Mouse (Mus musculus) forebrain, embryonic 16.5 days (tissue): ENCODE results near the gene Prex1. TPM values are rescaled to one million over a fixed set of nuclear protein-coding genes. Genes with fewer than 3 reads are reported as not detected.

Experiments used
- ATAC-seq: fragments of 200-750 bp; cut with Nextera tagmentation; 2 replicates; pipeline ENCODE4 v1.8.0; 2017; ENCODE audit warnings: mild to moderate bottlenecking, moderate library complexity
- H3K27ac ChIP-seq: fragments of 300-500 bp; sonication (generic); 2 replicates; pipeline ENCODE4 v1.5.1; 2014; ENCODE audit warnings: low read length, control low read depth
- H3K27me3 ChIP-seq: fragments of 300-500 bp; sonication (generic); replicated peaks from 2 replicates; pipeline ENCODE4 v1.6.1; 2014; ENCODE audit warnings: low read length; ENCODE audit not compliant: control insufficient read depth, insufficient read depth
- H3K36me3 ChIP-seq: fragments of 300-500 bp; sonication (generic); 2 replicates; pipeline ENCODE4 v1.6.1; 2014; ENCODE audit not compliant: control insufficient read depth, insufficient read depth
- H3K4me1 ChIP-seq: fragments of 300-500 bp; sonication (generic); replicated peaks from 2 replicates; pipeline ENCODE4 v1.6.1; 2014; ENCODE audit warnings: low read length; ENCODE audit not compliant: control insufficient read depth, insufficient read depth
- H3K4me2 ChIP-seq: fragments of 300-500 bp; sonication (generic); 2 replicates; pipeline ENCODE4 v1.6.1; 2014; ENCODE audit warnings: mild to moderate bottlenecking, low read length, control low read depth
- H3K4me3 ChIP-seq: fragments of 300-500 bp; sonication (generic); replicated peaks from 2 replicates; pipeline ENCODE4 v1.5.1; 2014; ENCODE audit warnings: mild to moderate bottlenecking, low read length, control low read depth
- H3K9ac ChIP-seq: fragments of 300-500 bp; sonication (generic); replicated peaks from 2 replicates; pipeline ENCODE4 v1.6.1; 2014; ENCODE audit warnings: low read depth, low read length, control low read depth
- H3K9me3 ChIP-seq: fragments of 300-500 bp; sonication (generic); 2 replicates; pipeline ENCODE4 v1.6.1; 2016; ENCODE audit warnings: low read length; ENCODE audit not compliant: control insufficient read depth
- WGBS: fragments of 180-500 bp; shearing (Covaris S2); extraction: QIAGEN DNeasy Blood & Tissue Kit; methylation state at CpG from one replicate; pipeline ENCODE4 v1.1.7; 2014; 5-methylcytosine and 5-hydroxymethylcytosine counted together
- polyA plus RNA-seq: library from polyadenylated mRNA; unstranded; fragments of >200 nt; fragmentation: Nextera tagmentation; extraction: Ambion mirVana; gene quantifications from 2 replicates; pipeline ENCODE4 v1.2.1, GENCODE M21; 2015

Prex1 gene
- polyA plus RNA-seq, 1 experiment from 2014 or later, result 38.5 TPM

GRCm38 (mm10) chr2:166560826-166561225, 152.8 kb downstream of the Prex1 start:
- peaks cover 14% of the 10 kb centered on the region for H3K4me1 ChIP-seq
- H3K4me3 ChIP-seq, result no peak overlapping the region
- no peaks in the 10 kb centered on the region for H3K27me3 ChIP-seq
- no peaks in the 10 kb centered on the region for H3K9me3 ChIP-seq
- no peaks in the 10 kb centered on the region for H3K36me3 ChIP-seq
- H3K27ac ChIP-seq, result no peak overlapping the region
- no peak for ATAC-seq
- H3K9ac ChIP-seq, result no peak overlapping the region
- WGBS, result 90% methylated on average over 7 of the region's 7 CpGs
- no peak overlapping the region for H3K4me2 ChIP-seq

- no peak overlapping the region for H3K9ac ChIP-seq
- ATAC-seq, result no peak
- no peaks in the 10 kb centered on the region for H3K9me3 ChIP-seq
- H3K4me1 ChIP-seq, result peaks cover 14% of the 10 kb centered on the region
- H3K4me3 ChIP-seq, result no peak overlapping the region
- H3K4me2 ChIP-seq, result no peak overlapping the region
- 23% methylated on average over 10 of the region's 10 CpGs for WGBS
- H3K27ac ChIP-seq, result no peak overlapping the region
- no peaks in the 10 kb centered on the region for H3K27me3 ChIP-seq
- no peaks in the 10 kb centered on the region for H3K36me3 ChIP-seq
These were observed 154.1 kb downstream of the Prex1 start for GRCm38 (mm10) chr2:166559531-166559930.

GRCm38 (mm10) chr2:166555508-166555907, 158.1 kb downstream of the Prex1 start:
- no peaks in the 10 kb centered on the region for H3K36me3 ChIP-seq
- ATAC-seq, result no peak
- H3K9me3 ChIP-seq, result no peaks in the 10 kb centered on the region
- H3K4me3 ChIP-seq, result no peak overlapping the region
- peaks cover 28% of the 10 kb centered on the region for H3K4me1 ChIP-seq
- 61% methylated on average over 2 of the region's 2 CpGs for WGBS
- no peak overlapping the region for H3K4me2 ChIP-seq
- H3K9ac ChIP-seq, result no peak overlapping the region
- H3K27me3 ChIP-seq, result no peaks in the 10 kb centered on the region
- no peak overlapping the region for H3K27ac ChIP-seq

GRCm38 (mm10) chr2:166554169-166554505, 159.5 kb downstream of the Prex1 start:
- Histone ChIP-seq H3K9ac (no peak overlapping the region), H3K4me1 (peaks cover 40% of the 10 kb centered on the region), H3K27me3 (no peaks in the 10 kb centered on the region), H3K36me3 (no peaks in the 10 kb centered on the region), H3K27ac (no peak overlapping the region), H3K4me2 (no peak overlapping the region), H3K9me3 (no peaks in the 10 kb centered on the region), H3K4me3 (no peak overlapping the region)
- ATAC-seq, result no peak
- WGBS, result 86% methylated on average over 11 of the region's 11 CpGs

- Histone ChIP-seq H3K27ac (no peak overlapping the region), H3K4me3 (no peak overlapping the region), H3K36me3 (no peaks in the 10 kb centered on the region), H3K4me2 (no peak overlapping the region), H3K27me3 (no peaks in the 10 kb centered on the region), H3K4me1 (peaks cover 35% of the 10 kb centered on the region), H3K9me3 (no peaks in the 10 kb centered on the region), H3K9ac (no peak overlapping the region)
- ATAC-seq, result no peak
- WGBS, result 42% methylated on average over 18 of the region's 18 CpGs
These were observed 160.0 kb downstream of the Prex1 start for GRCm38 (mm10) chr2:166553502-166554168.

GRCm38 (mm10) chr2:166552657-166553056, 161.0 kb downstream of the Prex1 start:
- no peak overlapping the region for H3K9ac ChIP-seq
- no peak overlapping the region for H3K4me2 ChIP-seq
- H3K4me1 ChIP-seq, result peaks cover 28% of the 10 kb centered on the region
- no peaks in the 10 kb centered on the region for H3K36me3 ChIP-seq
- no peaks in the 10 kb centered on the region for H3K27me3 ChIP-seq
- ATAC-seq, result no peak
- H3K27ac ChIP-seq, result no peak overlapping the region
- WGBS, result 29% methylated on average over 6 of the region's 6 CpGs
- H3K9me3 ChIP-seq, result no peaks in the 10 kb centered on the region
- H3K4me3 ChIP-seq, result no peak overlapping the region

- Histone ChIP-seq H3K9me3 (no peaks in the 10 kb centered on the region), H3K27ac (no peak overlapping the region), H3K4me1 (peaks cover 28% of the 10 kb centered on the region), H3K9ac (no peak overlapping the region), H3K27me3 (no peaks in the 10 kb centered on the region), H3K4me2 (no peak overlapping the region), H3K36me3 (no peaks in the 10 kb centered on the region), H3K4me3 (no peak overlapping the region)
- 17% methylated on average over 15 of the region's 15 CpGs for WGBS
- peak; percentile 51 for ATAC-seq
These were observed 161.7 kb downstream of the Prex1 start for GRCm38 (mm10) chr2:166551831-166552498.

GRCm38 (mm10) chr2:166549871-166550270, 163.8 kb downstream of the Prex1 start:
- H3K27me3 ChIP-seq, result no peaks in the 10 kb centered on the region
- no peak overlapping the region for H3K9ac ChIP-seq
- no peaks in the 10 kb centered on the region for H3K36me3 ChIP-seq
- H3K4me3 ChIP-seq, result no peak overlapping the region
- no peaks in the 10 kb centered on the region for H3K9me3 ChIP-seq
- peaks cover 28% of the 10 kb centered on the region for H3K4me1 ChIP-seq
- no peak overlapping the region for H3K4me2 ChIP-seq
- ATAC-seq, result peak; percentile 81
- WGBS, result 36% methylated on average over 8 of the region's 8 CpGs
- H3K27ac ChIP-seq, result peak overlapping the region; percentile 36; the same call in 1 of the 2 replicates

GRCm38 (mm10) chr2:166549069-166549468, 164.6 kb downstream of the Prex1 start:
- Histone ChIP-seq H3K27me3 (no peaks in the 10 kb centered on the region), H3K9me3 (no peaks in the 10 kb centered on the region), H3K4me1 (peaks cover 28% of the 10 kb centered on the region), H3K9ac (no peak overlapping the region), H3K27ac (no peak overlapping the region), H3K36me3 (no peaks in the 10 kb centered on the region), H3K4me3 (no peak overlapping the region), H3K4me2 (no peak overlapping the region)
- no peak for ATAC-seq
- WGBS, result 92% methylated on average over 5 of the region's 5 CpGs
